Mouse (Mus musculus) forebrain, embryonic 11.5 days (tissue): ENCODE measurements around the gene Ybx2. TPM values are rescaled to one million over a fixed set of nuclear protein-coding genes. Genes with fewer than 3 reads are reported as not detected.
A peak's percentile ranks its signal among the peaks of the same experiment; 100 is the strongest.
"Not testable (repeated sequence)": the region's sequence is repeated elsewhere in the genome, so short reads cannot be mapped to it uniquely, and the experiment has no call there.

ENCODE experiments used
- ATAC-seq: fragments of 200-750 bp; cut with Nextera tagmentation; replicated peaks from 2 replicates; pipeline ENCODE4 v1.8.0; 2017; ENCODE audit warnings: moderate TSS enrichment; ENCODE audit not compliant: low FRiP score
- DNase-seq: peaks from one replicate; pipeline ENCODE4 v3.0.0-alpha.2; 2017; ENCODE audit warnings: low spot score
- H3K27ac ChIP-seq: fragments of 300-500 bp; sonication (generic); 2 replicates; pipeline ENCODE4 v1.5.1; 2014; ENCODE audit warnings: low read depth, low read length
- H3K27me3 ChIP-seq: fragments of 300-500 bp; sonication (generic); 2 replicates; pipeline ENCODE4 v1.6.1; 2014; ENCODE audit warnings: mild to moderate bottlenecking, low read length, mixed read lengths; ENCODE audit not compliant: control insufficient read depth, insufficient read depth
- H3K36me3 ChIP-seq: fragments of 300-500 bp; sonication (generic); 2 replicates; pipeline ENCODE4 v1.6.1; 2014; ENCODE audit warnings: mild to moderate bottlenecking, low read length, moderate library complexity, mixed read lengths; ENCODE audit not compliant: control insufficient read depth, insufficient read depth
- H3K4me1 ChIP-seq: fragments of 300-500 bp; sonication (generic); replicated peaks from 2 replicates; pipeline ENCODE4 v1.6.1; 2014; ENCODE audit warnings: low read length, mixed read lengths; ENCODE audit not compliant: control insufficient read depth, insufficient read depth
- H3K4me2 ChIP-seq: fragments of 300-500 bp; sonication (generic); 2 replicates; pipeline ENCODE4 v1.6.1; 2014; ENCODE audit warnings: low read depth, mild to moderate bottlenecking, low read length, moderate library complexity, mixed read lengths; ENCODE audit not compliant: severe bottlenecking
- H3K4me3 ChIP-seq: fragments of 300-500 bp; sonication (generic); 2 replicates; pipeline ENCODE4 v1.5.1; 2014; ENCODE audit warnings: low read depth, low read length
- H3K9ac ChIP-seq: fragments of 300-500 bp; sonication (generic); 2 replicates; pipeline ENCODE4 v1.6.1; 2014; ENCODE audit warnings: low read length
- H3K9me3 ChIP-seq: fragments of 300-500 bp; sonication (generic); 2 replicates; pipeline ENCODE4 v1.6.1; 2016; ENCODE audit warnings: low read length, mixed read lengths; ENCODE audit not compliant: control insufficient read depth
- WGBS: fragments of 180-500 bp; shearing (Covaris S2); extraction: QIAGEN DNeasy Blood & Tissue Kit; methylation state at CpG from one replicate; pipeline ENCODE4 v1.1.7; 2014; 5-methylcytosine and 5-hydroxymethylcytosine counted together
- polyA plus RNA-seq: library from polyadenylated mRNA; unstranded; fragments of >200 nt; fragmentation: Nextera tagmentation; extraction: Ambion mirVana; gene quantifications from 2 replicates; pipeline ENCODE4 v1.2.1, GENCODE M21; 2014

Gene Ybx2
- polyA plus RNA-seq, 1 experiment from 2014 or later: 10.1 TPM

GRCm38 (mm10) chr11:69953267-69953915 is 17.8 kb downstream of the Ybx2 start:
- Histone ChIP-seq H3K27me3 (no peaks in the 10 kb centered on the region), H3K9ac (no peak overlapping the region), H3K4me2 (no peak overlapping the region), H3K9me3 (no peaks in the 10 kb centered on the region), H3K4me1 (peaks cover 2% of the 10 kb centered on the region; the same call in 1 of the 2 replicates), H3K27ac (no peak overlapping the region), H3K4me3 (no peak overlapping the region), H3K36me3 (no peaks in the 10 kb centered on the region)
- DNase-seq (no peak), ATAC-seq (no peak)
- 68% methylated on average over 11 of the region's 11 CpGs for WGBS

- not testable (repeated sequence) for H3K4me3 ChIP-seq, H3K4me2 ChIP-seq, H3K9ac ChIP-seq, H3K27me3 ChIP-seq, H3K36me3 ChIP-seq, ATAC-seq, H3K9me3 ChIP-seq, H3K4me1 ChIP-seq, DNase-seq, H3K27ac ChIP-seq
- 75% methylated on average over 2 of the region's 4 CpGs for WGBS
Observed at GRCm38 (mm10) chr11:69955618-69956017, 20.0 kb downstream of the Ybx2 start.

GRCm38 (mm10) chr11:69956218-69956617 is 20.6 kb downstream of the Ybx2 start:
- WGBS: 81% methylated on average over 1 of the region's 1 CpGs
- Histone ChIP-seq H3K4me2 (no peak overlapping the region), H3K36me3 (no peaks in the 10 kb centered on the region), H3K27ac (no peak overlapping the region), H3K9ac (no peak overlapping the region), H3K27me3 (no peaks in the 10 kb centered on the region), H3K4me1 (no peaks in the 10 kb centered on the region), H3K4me3 (no peak overlapping the region), H3K9me3 (no peaks in the 10 kb centered on the region)
- ATAC-seq (no peak), DNase-seq (no peak)

- H3K27me3 ChIP-seq: peaks cover 26% of the 10 kb centered on the region
- 27% methylated on average over 5 of the region's 5 CpGs for WGBS
- no peak for ATAC-seq
Observed at GRCm38 (mm10) chr11:69960616-69961015, 25.0 kb downstream of the Ybx2 start.

GRCm38 (mm10) chr11:69961841-69962240 is 26.2 kb downstream of the Ybx2 start:
- peaks cover 9% of the 10 kb centered on the region for H3K4me1 ChIP-seq
- peaks cover 39% of the 10 kb centered on the region for H3K27me3 ChIP-seq
- no peak overlapping the region for H3K27ac ChIP-seq
- no peaks in the 10 kb centered on the region for H3K36me3 ChIP-seq
- ATAC-seq: no peak
- no peak overlapping the region for H3K4me3 ChIP-seq
- no peak for DNase-seq
- H3K4me2 ChIP-seq: no peak overlapping the region
- WGBS: 49% methylated on average over 5 of the region's 5 CpGs
- H3K9ac ChIP-seq: no peak overlapping the region
- no peaks in the 10 kb centered on the region for H3K9me3 ChIP-seq

More at GRCm38 (mm10) chr11:69960616-69961015, 25.0 kb downstream of the Ybx2 start:
- Histone ChIP-seq H3K9me3 (no peaks in the 10 kb centered on the region), H3K36me3 (no peaks in the 10 kb centered on the region), H3K27ac (no peak overlapping the region), H3K4me2 (no peak overlapping the region), H3K4me1 (0 out of 2 replicates have a peak, but pooled peaks cover 2% of the 10 kb centered on the region), H3K9ac (no peak overlapping the region), H3K4me3 (no peak overlapping the region)
- no peak for DNase-seq

- Histone ChIP-seq H3K36me3 (no peaks in the 10 kb centered on the region; the same call in 1 of the 2 replicates), H3K4me2 (no peak within 1 kb of the TSS), H3K9ac (no peak within 1 kb of the TSS), H3K4me1 (peaks cover 9% of the 10 kb centered on the region), H3K9me3 (no peaks in the 10 kb centered on the region), H3K4me3 (0 out of 2 replicates have a peak within 1 kb of the TSS, but pooled peaks have one; percentile 6), H3K27ac (no peak within 1 kb of the TSS), H3K27me3 (peaks cover 50% of the 10 kb centered on the region)
- DNase-seq (no peak), ATAC-seq (no peak)
- WGBS: 12% methylated on average over 24 of the region's 24 CpGs
Observed at GRCm38 (mm10) chr11:69964650-69965270, 29.2 kb downstream of the Ybx2 start, which contains the start of gene Cldn7. Cldn7 (plus strand) TSS chr11:69964779.

- no peak for ATAC-seq
- H3K9me3 ChIP-seq: no peaks in the 10 kb centered on the region
- WGBS: 1% methylated on average over 49 of the region's 49 CpGs
- peak; percentile 57 for DNase-seq
- peaks cover 9% of the 10 kb centered on the region for H3K4me1 ChIP-seq
- H3K4me3 ChIP-seq: peak overlapping the region; percentile 19; the same call in 1 of the 2 replicates
- no peak overlapping the region for H3K9ac ChIP-seq
- no peak overlapping the region for H3K27ac ChIP-seq
- no peak overlapping the region for H3K4me2 ChIP-seq
- H3K27me3 ChIP-seq: peaks cover 50% of the 10 kb centered on the region
- H3K36me3 ChIP-seq: no peaks in the 10 kb centered on the region; the same call in 1 of the 2 replicates
Observed at GRCm38 (mm10) chr11:69965271-69966005, 29.8 kb downstream of the Ybx2 start.

GRCm38 (mm10) chr11:69966006-69966859 is 30.6 kb downstream of the Ybx2 start:
- DNase-seq: peak; percentile 68
- no peak overlapping the region for H3K27ac ChIP-seq
- WGBS: 2% methylated on average over 59 of the region's 59 CpGs
- H3K9ac ChIP-seq: peak overlapping the region; percentile 41
- peaks cover 50% of the 10 kb centered on the region for H3K27me3 ChIP-seq
- H3K4me3 ChIP-seq: peak overlapping the region; percentile 19
- H3K36me3 ChIP-seq: no peaks in the 10 kb centered on the region; the same call in 1 of the 2 replicates
- no peaks in the 10 kb centered on the region for H3K9me3 ChIP-seq
- no peak for ATAC-seq
- H3K4me2 ChIP-seq: peak overlapping the region; percentile 48
- peaks cover 9% of the 10 kb centered on the region for H3K4me1 ChIP-seq
